Mouse (Mus musculus) heart, adult 2 months (tissue): ENCODE data around the gene Edem3. TPM values are rescaled to one million over a fixed set of nuclear protein-coding genes. Genes with fewer than 3 reads are reported as not detected.

ENCODE experiments used
- DNase-seq, 2 experiments: peaks; one replicate each; pipeline ENCODE4 v3.0.0; 2021
- H3K27ac ChIP-seq: fragments of 200-600 bp; 2 replicates; pipeline ENCODE4 v1.8.1; 2022
- H3K27me3 ChIP-seq: fragments of 200-500 bp; 2 replicates; pipeline ENCODE4 v1.6.1; 2012; ENCODE audit warnings: mild to moderate bottlenecking, low read length, inconsistent platforms, mixed read lengths; ENCODE audit not compliant: control insufficient read depth, insufficient read depth
- H3K36me3 ChIP-seq: fragments of 200-500 bp; 2 replicates; pipeline ENCODE4 v1.6.1; 2012; ENCODE audit warnings: low read length, inconsistent platforms; ENCODE audit not compliant: control insufficient read depth, insufficient read depth
- H3K4me1 ChIP-seq: fragments of 200-500 bp; 2 replicates; pipeline ENCODE4 v1.6.1; 2011; ENCODE audit warnings: low read length; ENCODE audit not compliant: control insufficient read depth, insufficient read depth
- H3K4me3 ChIP-seq: fragments of 200-600 bp; 2 replicates; pipeline ENCODE4 v1.8.1; 2022
- H3K79me2 ChIP-seq: fragments of 200-500 bp; replicated peaks from 2 replicates; pipeline ENCODE4 v1.6.1; 2012; ENCODE audit warnings: mild to moderate bottlenecking, inconsistent platforms, low read length, moderate library complexity, mixed read lengths; ENCODE audit not compliant: control insufficient read depth, insufficient read depth
- H3K9ac ChIP-seq: fragments of 200-500 bp; 2 replicates; pipeline ENCODE4 v1.6.1; 2012; ENCODE audit warnings: low read depth, mild to moderate bottlenecking, control low read depth, inconsistent platforms, low read length, mixed read lengths
- CTCF ChIP-seq: fragments of 200-600 bp; IDR thresholded peaks from 2 replicates; pipeline ENCODE4 v1.8.1; 2022; ENCODE audit warnings: antibody characterized with exemption, mild to moderate bottlenecking, moderate library complexity
- EP300 ChIP-seq: fragments of 200-500 bp; IDR thresholded peaks from 2 replicates; pipeline ENCODE4 v1.6.1; 2011; ENCODE audit warnings: low read depth, low read length, control low read depth; ENCODE audit not compliant: insufficient read depth
- POLR2A ChIP-seq: fragments of 200-500 bp; IDR thresholded peaks from 2 replicates; pipeline ENCODE4 v1.6.1; 2011; ENCODE audit warnings: mild to moderate bottlenecking, low read depth, low read length, control low read depth; ENCODE audit not compliant: insufficient read depth
- WGBS: fragments of 180-500 bp; shearing (Covaris S2); methylation state at CpG from one replicate; pipeline ENCODE4 v1.1.7; 2018; 5-methylcytosine and 5-hydroxymethylcytosine counted together
- intact Hi-C: fragments of 180-260 bp; cut with DNase I; formaldehyde crosslinking; loops from one replicate; pipeline ENCODE4 v1.15.1; 2025
- long read RNA-seq: library from polyadenylated mRNA; stranded (forward); transcript quantifications from one replicate; pipeline ENCODE4 v2.0.0, GENCODE M21; 2021
- polyA plus RNA-seq: library from polyadenylated mRNA; depleted of rRNA; stranded (reverse); fragments of >200 nt; gene quantifications from 2 replicates; pipeline ENCODE4 v1.2.3, GENCODE M21; 2012; rRNA removed
- total RNA-seq, 2 experiments: library from RNA; stranded (reverse); gene quantifications; 2 replicates each; pipeline ENCODE4 v1.2.3; 2021

Edem3 gene
- total RNA-seq (10 to 100 TPM; 18.3 to 19.4 TPM), polyA plus RNA-seq (3.8 and 8.5 TPM in 2 replicates)
- long read RNA-seq, full-length matches to known transcripts = 18 of 22 reads
- long read RNA-seq, partial matches to known transcripts = 1 of 22 reads
- long read RNA-seq, other reads (novel, unspliced or antisense) = 3 of 22 reads

DNA sequence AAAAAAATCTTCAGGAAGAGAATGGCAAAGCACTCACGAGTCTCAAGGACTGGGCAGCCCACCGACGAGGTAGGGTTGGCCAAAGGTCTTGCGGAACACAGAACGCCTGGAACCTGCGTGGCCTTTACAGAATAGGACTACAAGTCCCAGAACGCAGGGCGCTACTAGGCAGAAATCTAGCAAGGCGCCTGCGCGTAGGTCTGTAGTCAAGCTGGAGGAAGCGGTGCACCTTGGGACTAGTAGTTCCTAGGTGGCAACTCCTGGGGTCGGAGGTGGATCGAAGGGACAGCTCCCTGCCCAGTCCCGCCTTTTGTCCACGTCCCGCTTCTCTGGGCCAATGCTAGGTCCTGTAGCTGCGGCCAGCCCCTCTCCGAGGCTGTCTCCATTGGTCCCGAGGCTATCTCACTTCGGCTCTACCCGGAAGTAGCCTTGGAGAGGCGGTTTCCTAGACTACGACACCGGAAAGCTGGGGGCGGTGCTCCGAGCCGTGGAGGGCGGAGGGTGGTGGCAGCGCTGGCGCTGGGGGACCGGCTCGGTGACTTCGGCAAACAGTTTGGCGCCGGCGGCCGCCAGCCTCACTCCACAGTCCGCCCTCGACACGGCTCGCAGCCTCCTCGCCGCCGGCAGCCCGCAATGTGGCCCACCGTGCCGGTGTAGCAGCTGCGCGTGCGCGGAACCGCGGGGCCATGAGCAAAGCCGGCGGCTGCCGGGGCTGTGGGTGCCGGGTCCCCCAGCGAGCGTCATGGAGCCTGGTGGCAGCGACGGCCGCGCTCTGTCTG lies at the start of gene Edem3:
TSS of gene Edem3 (plus strand) at position 491 of the 779 bp plus-strand sequence.
- Histone ChIP-seq H3K4me3 (peak within 1 kb of the TSS; percentile 72), H3K27me3 (no peaks in the 10 kb centered on the region), H3K79me2 (0 out of 2 replicates have a peak, but pooled peaks cover 2% of the 10 kb centered on the region), H3K9ac (peak within 1 kb of the TSS; percentile 83), H3K36me3 (peaks cover 8% of the 10 kb centered on the region; the same call in 1 of the 2 replicates), H3K27ac (peak within 1 kb of the TSS; percentile 88), H3K4me1 (peaks cover 1% of the 10 kb centered on the region; the same call in 1 of the 2 replicates)
- intact Hi-C loops = loop anchor here (5.0 kb wide), 1 partner anchor 253 kb away; the partner anchor contains the start of gene Rnf2
- WGBS = under 1% methylated on average over 64 of the region's 64 CpGs
- peak; percentile 95 to 99 for DNase-seq
- TF ChIP-seq POLR2A (peak; percentile 79), EP300 (no peak)

DNA sequence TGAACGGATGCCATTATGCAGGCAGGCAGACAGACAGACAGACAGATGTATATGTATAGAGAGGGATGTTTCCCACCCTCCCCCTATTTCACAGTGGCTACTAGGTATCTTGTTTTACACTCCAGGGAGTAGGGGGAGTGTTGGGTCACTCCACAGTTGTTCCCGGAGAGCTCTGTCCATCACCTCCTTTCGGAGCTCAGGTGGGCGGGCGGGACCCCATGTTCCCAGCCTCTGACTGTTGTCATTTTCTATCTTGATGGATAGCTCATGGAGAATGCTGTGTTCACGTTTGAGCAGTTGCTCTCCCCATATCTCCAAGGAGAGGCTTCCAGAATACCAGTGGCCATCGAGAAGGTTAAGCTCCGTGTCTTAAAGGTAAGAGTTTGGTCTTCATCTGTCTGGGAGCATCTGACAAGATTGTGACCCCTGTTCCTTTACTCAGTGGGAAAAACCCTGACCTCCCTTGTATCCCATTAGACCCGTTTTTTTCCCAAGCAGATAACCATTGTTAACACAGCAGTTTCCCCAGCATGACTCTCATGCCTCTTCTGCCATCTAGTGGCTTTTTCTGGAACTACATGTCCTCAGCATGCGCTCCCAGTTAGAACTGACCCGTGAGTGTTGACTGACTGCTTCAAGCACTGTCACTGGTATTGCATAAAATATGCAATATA lies 49.3 kb upstream of the Edem3 start:
- TF ChIP-seq POLR2A (no peak), EP300 (peak; percentile 94; the same call in 1 of the 2 replicates), CTCF (no peak; the same call in 1 of the 2 replicates)
- 32% methylated on average over 11 of the region's 11 CpGs for WGBS
- Histone ChIP-seq H3K4me3 (no peak overlapping the region), H3K36me3 (no peaks in the 10 kb centered on the region), H3K9ac (no peak overlapping the region), H3K79me2 (no peaks in the 10 kb centered on the region), H3K27ac (no peak overlapping the region), H3K4me1 (peaks cover 4% of the 10 kb centered on the region; the same call in 1 of the 2 replicates), H3K27me3 (no peaks in the 10 kb centered on the region)
- peak; percentile 72 to 78 for DNase-seq
- intact Hi-C loops = loop anchor here (1.0 to 10.0 kb wide), 3 partner anchors 142 to 671 kb away; no protein-coding TSS in a partner anchor

GRCm38 (mm10) chr1:151706397-151706752 lies 48.8 kb upstream of the Edem3 start:
- no peaks in the 10 kb centered on the region for H3K27me3 ChIP-seq
- H3K4me3 ChIP-seq = no peak overlapping the region
- H3K27ac ChIP-seq = no peak overlapping the region
- peaks cover 6% of the 10 kb centered on the region for H3K4me1 ChIP-seq
- H3K79me2 ChIP-seq = no peaks in the 10 kb centered on the region
- intact Hi-C loops = loop anchor here (1.0 to 10.0 kb wide), 3 partner anchors 142 to 672 kb away; no protein-coding TSS in a partner anchor
- no peak for TF ChIP-seq CTCF
- TF ChIP-seq EP300 = no peak
- TF ChIP-seq POLR2A = no peak
- no peak for DNase-seq
- H3K36me3 ChIP-seq = no peaks in the 10 kb centered on the region
- WGBS = 80% methylated on average over 3 of the region's 3 CpGs
- H3K9ac ChIP-seq = no peak overlapping the region

DNA sequence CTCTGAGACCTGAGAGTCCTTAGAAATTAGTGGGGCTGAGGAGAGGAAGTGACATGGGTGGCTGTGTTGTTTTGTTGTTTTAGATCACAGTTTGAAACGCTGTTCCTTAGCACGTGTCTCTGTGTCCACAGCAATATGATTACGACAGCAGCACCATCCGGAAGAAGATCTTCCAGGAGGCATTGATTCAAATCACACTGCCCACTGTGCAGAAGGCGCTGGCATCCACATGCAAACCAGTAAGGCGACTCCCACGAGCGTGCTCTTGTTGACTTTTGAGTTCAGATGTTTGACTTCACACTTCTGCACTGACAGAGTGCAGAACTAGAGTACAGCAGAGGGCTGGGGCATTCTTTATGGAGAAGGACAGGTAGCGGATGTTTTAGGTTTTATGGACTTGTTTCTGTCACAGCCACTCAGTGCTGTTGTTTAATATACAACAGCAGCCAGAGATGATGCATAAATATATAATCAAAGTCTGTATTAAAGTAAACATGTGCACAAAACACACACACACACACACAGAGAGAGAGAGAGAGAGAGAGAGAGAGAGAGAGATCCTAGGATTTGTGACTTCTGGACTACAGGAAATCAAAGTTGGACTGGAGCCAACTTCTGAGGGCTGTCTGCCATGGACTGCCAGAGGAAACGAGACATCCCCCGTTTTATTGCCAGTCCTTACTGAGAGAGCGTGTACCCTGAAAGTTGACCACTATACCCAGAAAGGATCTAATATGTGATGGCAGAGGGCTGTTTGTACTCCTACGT lies 46.0 kb upstream of the Edem3 start:
- no peak overlapping the region for H3K4me3 ChIP-seq
- H3K27me3 ChIP-seq = no peaks in the 10 kb centered on the region
- TF ChIP-seq POLR2A (no peak), EP300 (no peak), CTCF (no peak)
- WGBS = 38% methylated on average over 13 of the region's 13 CpGs
- H3K27ac ChIP-seq = no peak overlapping the region
- peaks cover 6% of the 10 kb centered on the region for H3K4me1 ChIP-seq
- DNase-seq = no peak
- no peaks in the 10 kb centered on the region for H3K36me3 ChIP-seq
- no peaks in the 10 kb centered on the region for H3K79me2 ChIP-seq
- intact Hi-C loops = loop anchor here (5.0 to 10.0 kb wide), 2 partner anchors 217 to 674 kb away; no protein-coding TSS in a partner anchor
- H3K9ac ChIP-seq = no peak overlapping the region

- WGBS = 40% methylated on average over 2 of the region's 2 CpGs
- Histone ChIP-seq H3K79me2 (no peaks in the 10 kb centered on the region), H3K36me3 (no peaks in the 10 kb centered on the region), H3K9ac (no peak overlapping the region), H3K27ac (no peak overlapping the region), H3K4me3 (no peak overlapping the region), H3K4me1 (peaks cover 6% of the 10 kb centered on the region), H3K27me3 (no peaks in the 10 kb centered on the region)
- intact Hi-C loops = loop anchor here (5.0 to 10.0 kb wide), 2 partner anchors 217 to 675 kb away; no protein-coding TSS in a partner anchor
- TF ChIP-seq CTCF (no peak), POLR2A (no peak)
- DNase-seq = no peak
Measured at GRCm38 (mm10) chr1:151709734-151710022, 45.5 kb upstream of the Edem3 start.
